Mouse (Mus musculus) embryonic facial prominence, embryonic 12.5 days (tissue): ENCODE measurements around the gene Otulin. TPM values are rescaled to one million over a fixed set of nuclear protein-coding genes. Genes with fewer than 3 reads are reported as not detected.
A peak's percentile ranks its signal among the peaks of the same experiment; 100 is the strongest.

Source experiments
- ATAC-seq: fragments of 200-750 bp; cut with Nextera tagmentation; 2 replicates; pipeline ENCODE4 v1.8.0; 2017; ENCODE audit not compliant: insufficient number of reproducible peaks, insufficient read depth, low FRiP score, low TSS enrichment
- H3K27ac ChIP-seq: fragments of 300-500 bp; sonication (generic); 2 replicates; pipeline ENCODE4 v1.5.1; 2016; ENCODE audit warnings: mild to moderate bottlenecking
- H3K27me3 ChIP-seq: fragments of 300-500 bp; sonication (generic); 2 replicates; pipeline ENCODE4 v1.6.1; 2016; ENCODE audit warnings: mild to moderate bottlenecking, moderate library complexity
- H3K36me3 ChIP-seq: fragments of 300-500 bp; sonication (generic); 2 replicates; pipeline ENCODE4 v1.6.1; 2016; ENCODE audit warnings: mild to moderate bottlenecking
- H3K4me1 ChIP-seq: fragments of 300-500 bp; sonication (generic); 2 replicates; pipeline ENCODE4 v1.6.1; 2016
- H3K4me2 ChIP-seq: fragments of 300-500 bp; sonication (generic); replicated peaks from 2 replicates; pipeline ENCODE4 v1.6.1; 2016; ENCODE audit warnings: mild to moderate bottlenecking, moderate library complexity
- H3K4me3 ChIP-seq: fragments of 300-500 bp; sonication (generic); 2 replicates; pipeline ENCODE4 v1.5.1; 2016; ENCODE audit warnings: mild to moderate bottlenecking
- H3K9ac ChIP-seq: fragments of 300-500 bp; sonication (generic); 2 replicates; pipeline ENCODE4 v1.6.1; 2016; ENCODE audit warnings: mild to moderate bottlenecking, moderate library complexity
- H3K9me3 ChIP-seq: fragments of 300-500 bp; sonication (generic); 2 replicates; pipeline ENCODE4 v1.6.1; 2016; ENCODE audit warnings: mild to moderate bottlenecking, moderate library complexity
- WGBS: fragments of 180-500 bp; shearing (Covaris S2); methylation state at CpG from one replicate; pipeline ENCODE4 v1.1.7; 2016; 5-methylcytosine and 5-hydroxymethylcytosine counted together
- polyA plus RNA-seq: library from polyadenylated mRNA; unstranded; fragments of >200 nt; fragmentation: Nextera tagmentation; extraction: Ambion mirVana; gene quantifications from 2 replicates; pipeline ENCODE4 v1.2.1, GENCODE M21; 2016

Otulin gene
- polyA plus RNA-seq, 1 experiment from 2014 or later = 35.4 TPM

DNA sequence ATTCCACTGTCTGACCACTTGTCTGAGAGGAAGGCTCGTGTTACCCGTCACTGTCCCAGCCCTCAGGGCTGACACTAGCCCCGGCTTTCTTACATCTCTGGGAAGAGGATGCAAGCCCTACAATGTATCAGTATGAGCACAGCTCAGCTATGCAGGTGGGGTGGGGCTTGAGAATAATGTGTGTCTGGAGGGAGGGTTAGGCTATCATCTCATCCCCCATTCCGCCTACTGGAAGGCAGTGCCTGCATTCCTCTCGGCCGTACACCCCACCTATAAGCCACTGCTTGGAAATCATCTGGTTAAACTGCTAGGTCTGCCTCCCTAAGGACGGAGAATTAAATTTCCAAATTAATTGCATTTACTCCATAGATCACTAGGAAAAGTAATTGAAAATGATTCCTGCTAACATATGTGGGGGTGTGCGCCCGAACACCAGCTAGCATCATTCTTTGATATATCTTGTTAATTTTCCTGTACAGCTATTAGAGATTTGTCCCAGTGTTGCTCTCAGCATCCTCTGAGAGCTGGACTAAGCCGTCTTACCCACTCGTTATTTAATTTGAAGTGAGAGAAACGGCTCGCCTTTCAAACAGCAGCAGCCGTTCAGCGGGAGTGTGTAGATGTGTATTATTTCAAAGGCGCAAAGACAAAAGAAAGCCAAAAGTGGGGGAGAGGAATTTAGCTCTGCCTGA lies 71.9 kb downstream of the Otulin start:
- Histone ChIP-seq H3K27ac (peak overlapping the region; percentile 36; the same call in 1 of the 2 replicates), H3K4me1 (peaks cover 12% of the 10 kb centered on the region), H3K9me3 (no peaks in the 10 kb centered on the region), H3K27me3 (no peaks in the 10 kb centered on the region), H3K36me3 (no peaks in the 10 kb centered on the region), H3K9ac (no peak overlapping the region), H3K4me3 (no peak overlapping the region), H3K4me2 (peak overlapping the region; percentile 17; the same call in 1 of the 2 replicates)
- ATAC-seq = no peak; the same call in 1 of the 2 replicates
- 35% methylated on average over 16 of the region's 16 CpGs for WGBS

DNA sequence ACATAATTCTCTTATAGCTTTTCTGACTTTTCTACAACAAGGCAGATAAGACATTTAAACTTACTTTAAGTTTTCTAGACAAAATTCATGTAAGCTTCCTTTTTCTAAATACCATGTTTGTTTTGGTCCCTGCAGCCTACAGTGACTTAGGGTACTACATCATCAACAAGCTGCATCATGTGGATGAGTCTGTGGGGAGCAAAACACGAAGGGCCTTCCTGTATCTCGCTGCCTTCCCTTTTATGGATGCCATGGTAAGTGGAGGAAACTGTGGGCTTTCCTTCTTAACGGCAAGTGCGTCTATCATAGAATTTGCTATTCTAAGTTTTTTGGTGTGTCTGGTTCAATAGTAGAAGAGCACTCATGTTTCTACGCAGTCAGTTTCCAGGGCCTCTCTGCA lies 76.9 kb downstream of the Otulin start:
- Histone ChIP-seq H3K4me1 (peaks cover 3% of the 10 kb centered on the region), H3K9me3 (no peaks in the 10 kb centered on the region), H3K27me3 (no peaks in the 10 kb centered on the region), H3K4me3 (no peak overlapping the region), H3K4me2 (no peak overlapping the region), H3K36me3 (no peaks in the 10 kb centered on the region), H3K9ac (no peak overlapping the region), H3K27ac (no peak overlapping the region)
- no peak for ATAC-seq
- WGBS = 89% methylated on average over 5 of the region's 5 CpGs

DNA sequence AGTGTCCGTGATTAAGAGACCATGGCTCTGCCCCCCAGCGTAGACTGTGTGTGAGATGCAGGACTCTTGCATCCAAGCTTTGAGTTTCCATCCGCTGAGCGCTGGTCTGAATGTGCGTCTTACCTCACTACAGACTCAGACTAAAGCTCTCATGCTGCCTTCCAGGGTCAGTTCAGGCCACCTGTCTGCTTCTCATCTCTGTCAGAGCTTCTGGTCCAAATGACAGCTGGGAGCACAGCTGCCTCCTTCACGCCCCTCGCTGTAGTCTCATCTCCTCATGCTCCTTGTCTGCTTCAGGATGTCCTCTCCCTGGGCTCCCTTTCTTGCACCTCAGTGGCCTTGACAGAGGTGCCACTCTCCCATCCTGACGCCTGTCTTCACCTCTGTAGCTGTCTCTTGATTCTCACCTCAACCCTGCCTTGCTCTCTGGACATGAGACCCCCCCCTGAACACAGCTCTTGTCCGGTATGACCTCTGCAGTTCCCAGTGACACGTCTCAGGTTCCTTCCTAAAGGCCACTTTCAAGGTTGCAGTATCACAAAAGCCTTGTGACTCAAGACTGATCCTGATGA lies 78.3 kb downstream of the Otulin start:
- no peaks in the 10 kb centered on the region for H3K4me1 ChIP-seq
- ATAC-seq = no peak

DNA sequence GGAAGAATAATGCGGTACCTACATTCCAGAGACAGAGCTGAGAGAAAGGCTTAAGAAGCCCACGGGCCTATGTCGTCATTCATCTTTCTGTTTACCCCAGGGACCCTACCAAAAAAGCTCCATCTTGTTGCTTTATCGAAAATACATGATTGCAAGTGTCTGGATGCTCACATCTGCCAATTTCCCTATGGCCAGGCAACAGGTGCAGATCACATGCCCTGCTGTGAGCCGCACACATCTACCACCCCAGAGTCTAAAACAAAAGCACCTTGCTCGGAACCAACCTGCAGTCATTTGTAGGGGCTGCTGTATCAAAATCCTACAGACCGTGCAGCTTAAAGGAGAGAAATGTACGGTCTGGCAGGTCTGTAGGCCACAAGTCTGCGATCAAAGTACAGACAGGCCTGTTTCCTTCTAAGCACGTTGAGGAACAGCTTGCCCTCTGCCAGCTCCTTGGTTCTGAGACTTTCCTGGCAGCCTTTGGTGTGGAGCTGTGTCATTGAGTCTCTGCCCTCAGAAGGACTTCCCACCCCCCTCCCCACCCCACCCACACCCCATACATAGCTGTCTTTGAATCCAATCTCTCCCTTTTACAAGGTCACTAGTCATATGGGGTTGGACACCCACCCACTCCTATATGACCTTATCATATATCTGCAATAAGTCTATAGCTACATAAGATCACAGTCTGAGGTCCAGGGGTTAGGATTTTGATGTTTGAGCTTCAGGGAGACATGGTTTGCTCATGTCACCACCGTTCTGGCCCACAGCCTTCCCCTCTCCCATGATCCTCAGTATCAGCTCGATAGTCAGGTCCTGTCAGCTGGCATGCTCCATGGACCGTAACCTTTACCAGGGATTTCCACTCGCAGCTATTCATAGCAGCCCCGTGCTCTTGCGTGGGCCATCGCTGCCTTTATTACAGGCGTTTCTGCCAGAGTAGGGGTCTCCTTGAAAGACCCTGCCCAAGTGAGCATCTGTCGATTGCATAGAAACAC lies 79.1 kb downstream of the Otulin start:
- ATAC-seq = no peak
- no peak overlapping the region for H3K4me2 ChIP-seq
- H3K9me3 ChIP-seq = no peaks in the 10 kb centered on the region
- no peak overlapping the region for H3K4me3 ChIP-seq
- H3K27me3 ChIP-seq = no peaks in the 10 kb centered on the region
- 89% methylated on average over 19 of the region's 19 CpGs for WGBS
- no peaks in the 10 kb centered on the region for H3K36me3 ChIP-seq
- no peaks in the 10 kb centered on the region for H3K4me1 ChIP-seq
- no peak overlapping the region for H3K27ac ChIP-seq
- H3K9ac ChIP-seq = no peak overlapping the region

More for the DNA sequence above, 78.3 kb downstream of the Otulin start:
- Histone ChIP-seq H3K27me3 (no peaks in the 10 kb centered on the region), H3K9me3 (no peaks in the 10 kb centered on the region), H3K27ac (no peak overlapping the region), H3K9ac (no peak overlapping the region), H3K36me3 (no peaks in the 10 kb centered on the region), H3K4me2 (no peak overlapping the region), H3K4me3 (no peak overlapping the region)
- 83% methylated on average over 10 of the region's 10 CpGs for WGBS

DNA sequence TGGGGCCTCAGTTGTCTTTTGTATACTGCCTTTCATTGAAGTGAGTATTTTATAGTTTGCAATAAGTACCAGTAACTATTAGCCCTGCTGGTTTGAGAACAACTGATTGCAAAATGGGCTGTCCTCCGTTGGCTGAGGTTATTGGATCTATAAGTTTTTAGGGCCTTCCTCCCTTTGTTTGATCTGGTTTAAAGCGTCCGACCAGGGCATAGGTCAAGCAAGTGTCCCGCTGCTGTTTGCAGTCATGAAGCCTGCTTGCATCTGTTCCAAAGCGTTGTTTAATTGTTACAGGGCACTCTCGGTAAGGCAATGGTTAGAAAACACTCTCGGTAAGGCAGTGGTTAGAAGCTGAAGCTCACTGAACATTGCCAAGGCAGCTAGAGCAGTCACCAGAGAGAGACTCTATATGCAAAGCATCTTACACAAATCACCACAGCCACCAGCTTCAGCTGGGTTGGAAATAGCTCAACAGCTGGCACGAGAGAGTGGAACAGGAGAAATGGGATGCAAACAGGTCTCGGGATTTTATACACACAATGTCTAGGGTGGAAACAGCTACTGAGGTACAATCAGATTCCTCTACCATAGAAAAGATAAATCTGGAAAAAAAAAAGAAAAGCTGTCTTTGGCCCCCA lies 80.0 kb downstream of the Otulin start:
- H3K27me3 ChIP-seq = no peaks in the 10 kb centered on the region
- H3K9me3 ChIP-seq = no peaks in the 10 kb centered on the region
- H3K36me3 ChIP-seq = no peaks in the 10 kb centered on the region
- WGBS = 66% methylated on average over 9 of the region's 9 CpGs
- no peak overlapping the region for H3K27ac ChIP-seq
- no peak for ATAC-seq
- no peak overlapping the region for H3K4me3 ChIP-seq
- H3K9ac ChIP-seq = no peak overlapping the region
- H3K4me1 ChIP-seq = no peaks in the 10 kb centered on the region
- H3K4me2 ChIP-seq = no peak overlapping the region

DNA sequence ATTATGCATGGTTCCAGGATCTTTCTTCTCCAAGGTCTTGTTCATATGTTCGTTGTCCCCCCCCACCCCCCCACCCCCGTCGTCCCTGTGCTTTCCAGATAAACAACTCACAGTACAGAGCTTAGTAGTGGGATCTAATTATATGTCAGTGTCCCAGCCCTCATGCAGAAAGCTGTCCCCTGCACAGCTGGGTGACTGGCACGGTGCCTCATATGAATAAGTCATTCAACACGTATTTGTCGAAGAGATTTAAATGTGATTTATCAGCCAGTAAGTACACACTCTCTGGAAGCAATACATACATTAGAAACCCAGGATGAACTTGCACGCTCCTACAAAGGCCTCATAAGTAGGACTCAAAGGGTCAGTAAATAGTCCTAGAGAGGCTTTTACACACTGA lies 80.6 kb downstream of the Otulin start:
- no peaks in the 10 kb centered on the region for H3K27me3 ChIP-seq
- no peak overlapping the region for H3K9ac ChIP-seq
- WGBS = 88% methylated on average over 7 of the region's 7 CpGs

DNA sequence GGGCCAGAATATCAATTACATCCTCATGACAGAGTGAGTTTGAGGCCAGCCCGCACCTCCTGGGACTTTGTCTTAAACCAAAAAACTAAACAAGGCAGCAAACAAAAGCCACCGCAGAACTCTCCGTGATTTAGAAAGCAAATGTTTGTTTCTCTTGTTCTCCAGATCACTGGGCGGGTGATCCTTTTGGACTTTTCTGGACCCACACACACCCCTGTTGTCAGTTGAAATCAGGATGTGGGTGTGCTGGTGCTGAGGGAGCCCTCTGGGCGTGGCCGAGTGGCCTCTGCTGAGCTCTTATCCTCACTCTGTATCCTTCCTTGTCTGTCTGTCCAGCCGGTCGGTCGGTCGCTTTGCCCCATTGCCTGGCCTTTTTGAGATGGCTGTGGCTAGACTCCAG lies 81.4 kb downstream of the Otulin start:
- Histone ChIP-seq H3K27ac (no peak overlapping the region), H3K4me1 (no peaks in the 10 kb centered on the region), H3K4me3 (no peak overlapping the region), H3K27me3 (no peaks in the 10 kb centered on the region), H3K36me3 (no peaks in the 10 kb centered on the region), H3K9ac (no peak overlapping the region), H3K9me3 (no peaks in the 10 kb centered on the region), H3K4me2 (no peak overlapping the region)
- 86% methylated on average over 10 of the region's 10 CpGs for WGBS
- ATAC-seq = no peak

More for the DNA sequence above, 80.6 kb downstream of the Otulin start:
- Histone ChIP-seq H3K9me3 (no peaks in the 10 kb centered on the region), H3K27ac (no peak overlapping the region), H3K36me3 (no peaks in the 10 kb centered on the region), H3K4me2 (no peak overlapping the region), H3K4me1 (no peaks in the 10 kb centered on the region), H3K4me3 (no peak overlapping the region)
- no peak for ATAC-seq

DNA sequence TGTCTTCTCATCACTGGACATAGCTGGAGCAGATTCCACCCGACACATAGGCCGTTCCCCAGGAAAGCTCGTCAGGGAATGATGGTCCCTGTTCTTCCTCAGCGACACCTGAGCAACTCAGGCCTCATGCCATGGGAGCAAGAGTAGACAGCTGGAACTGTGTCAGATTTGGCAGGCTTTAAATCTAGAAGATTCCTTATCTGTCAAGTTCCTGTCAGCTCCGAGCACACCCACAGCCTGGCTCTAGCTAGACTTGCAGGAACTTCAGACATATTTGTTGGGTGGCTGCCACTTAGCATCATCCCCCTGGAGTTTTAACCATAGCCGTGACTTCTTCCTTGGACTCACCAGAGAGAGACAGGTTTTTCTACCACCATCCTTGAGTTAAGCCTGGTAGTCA lies 82.4 kb downstream of the Otulin start:
- Histone ChIP-seq H3K4me1 (no peaks in the 10 kb centered on the region), H3K4me2 (no peak overlapping the region), H3K4me3 (no peak overlapping the region), H3K9ac (no peak overlapping the region), H3K36me3 (no peaks in the 10 kb centered on the region), H3K27ac (no peak overlapping the region), H3K27me3 (no peaks in the 10 kb centered on the region), H3K9me3 (no peaks in the 10 kb centered on the region)
- ATAC-seq = no peak
- WGBS = 92% methylated on average over 6 of the region's 6 CpGs

DNA sequence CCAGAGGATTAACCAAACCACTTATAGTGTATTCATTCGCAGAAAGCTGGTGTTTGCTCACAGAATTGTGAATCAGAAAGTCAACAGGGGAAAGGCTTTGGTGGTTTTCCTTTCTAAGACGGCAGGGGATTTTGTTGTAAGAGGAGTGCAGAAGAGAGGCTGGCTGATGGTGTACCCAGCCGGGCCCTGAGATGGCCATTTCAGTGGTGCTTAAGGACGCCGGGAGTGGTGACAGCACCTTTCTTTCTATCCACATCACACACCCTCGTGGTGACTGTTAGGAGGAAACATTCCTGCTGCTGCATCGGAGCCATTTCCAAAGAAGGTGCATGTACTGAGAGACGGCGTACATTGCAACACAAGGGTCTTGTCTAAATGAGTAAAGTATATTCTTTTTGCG lies 85.3 kb downstream of the Otulin start:
- no peaks in the 10 kb centered on the region for H3K4me1 ChIP-seq
- 0 out of 2 replicates have a peak, but pooled peaks cover 2% of the 10 kb centered on the region for H3K27me3 ChIP-seq
- no peak for ATAC-seq
- no peak overlapping the region for H3K4me2 ChIP-seq
- no peaks in the 10 kb centered on the region for H3K9me3 ChIP-seq
- H3K27ac ChIP-seq = no peak overlapping the region
- 90% methylated on average over 10 of the region's 10 CpGs for WGBS
- H3K4me3 ChIP-seq = no peak overlapping the region
- H3K9ac ChIP-seq = no peak overlapping the region
- H3K36me3 ChIP-seq = no peaks in the 10 kb centered on the region

DNA sequence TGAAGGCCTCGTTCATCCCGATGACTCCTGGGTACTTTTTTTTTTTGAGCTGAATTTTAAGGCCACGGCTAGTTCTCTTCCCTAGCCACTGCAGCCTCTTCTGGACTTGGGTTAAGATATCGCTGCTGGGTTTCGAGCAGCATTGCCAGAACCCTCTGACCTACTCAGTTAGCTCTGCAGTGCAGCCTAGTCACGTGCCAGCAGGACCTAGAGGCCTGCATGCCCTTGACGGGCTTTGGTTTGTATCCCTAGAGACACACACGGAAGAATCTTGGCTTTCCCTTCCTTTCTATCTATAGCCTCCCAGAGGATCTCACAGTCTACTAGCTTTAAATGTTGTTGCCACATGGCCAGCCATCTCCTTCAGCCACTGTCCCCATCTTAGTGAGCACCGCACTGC lies 90.7 kb downstream of the Otulin start:
- H3K27me3 ChIP-seq = 0 out of 2 replicates have a peak, but pooled peaks cover 2% of the 10 kb centered on the region
- 0 out of 2 replicates have a peak, but pooled peaks cover 6% of the 10 kb centered on the region for H3K4me1 ChIP-seq
- no peak overlapping the region for H3K4me2 ChIP-seq
- no peak overlapping the region for H3K4me3 ChIP-seq
- H3K9me3 ChIP-seq = no peaks in the 10 kb centered on the region
- no peaks in the 10 kb centered on the region for H3K36me3 ChIP-seq
- no peak overlapping the region for H3K27ac ChIP-seq
- WGBS = 89% methylated on average over 9 of the region's 9 CpGs
- no peak for ATAC-seq
- H3K9ac ChIP-seq = no peak overlapping the region

DNA sequence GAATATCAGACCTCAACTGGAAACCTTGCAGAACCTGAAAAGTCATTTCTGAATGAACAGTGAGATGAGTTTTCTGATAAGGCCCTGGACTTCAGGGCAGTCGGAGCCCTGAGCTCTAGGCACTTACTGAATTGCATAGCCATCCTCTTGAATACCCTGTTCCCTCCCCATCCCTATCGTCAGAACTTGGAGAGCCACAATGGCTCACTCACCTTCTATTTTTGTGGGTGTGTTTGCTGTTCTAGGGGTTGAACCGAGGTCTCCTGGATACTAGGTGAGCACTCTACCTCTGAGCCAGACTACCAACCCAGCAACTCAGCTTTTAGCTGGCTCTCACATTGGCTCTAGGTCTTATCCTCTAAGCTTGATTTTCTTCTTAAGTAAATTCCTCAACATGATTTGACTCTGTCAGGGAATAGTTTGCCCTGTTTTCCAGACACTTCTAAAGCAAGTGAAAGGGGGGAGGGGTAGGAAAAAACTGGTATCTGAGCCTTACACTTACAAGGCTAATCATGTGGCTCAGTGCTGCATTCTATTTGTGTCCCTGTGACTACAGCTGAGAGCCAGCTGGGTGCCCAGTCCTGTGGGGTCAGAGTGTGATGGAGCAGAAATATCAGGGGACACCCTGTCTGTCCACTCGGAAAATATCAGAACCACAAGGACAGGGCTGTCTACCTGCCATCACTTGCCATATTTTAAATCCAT lies 92.8 kb downstream of the Otulin start:
- Histone ChIP-seq H3K27me3 (0 out of 2 replicates have a peak, but pooled peaks cover 2% of the 10 kb centered on the region), H3K4me3 (no peak overlapping the region), H3K9ac (no peak overlapping the region), H3K4me2 (no peak overlapping the region), H3K36me3 (no peaks in the 10 kb centered on the region), H3K4me1 (0 out of 2 replicates have a peak, but pooled peaks cover 6% of the 10 kb centered on the region), H3K27ac (no peak overlapping the region), H3K9me3 (no peaks in the 10 kb centered on the region)
- no peak for ATAC-seq
- 71% methylated on average over 4 of the region's 4 CpGs for WGBS
